Mouse (Mus musculus) heart, postnatal 0 days (tissue): ENCODE data around the gene Slc35f1.

Experiments
- CTCF ChIP-seq: IDR thresholded peaks from 2 replicates; pipeline ENCODE4 v1.5.1; 2016; ENCODE audit warnings: antibody characterized with exemption, control low read depth, low read depth
- EP300 ChIP-seq: IDR thresholded peaks from 2 replicates; pipeline ENCODE4 v1.6.1; 2016; ENCODE audit warnings: antibody characterized with exemption, low read depth

DNA sequence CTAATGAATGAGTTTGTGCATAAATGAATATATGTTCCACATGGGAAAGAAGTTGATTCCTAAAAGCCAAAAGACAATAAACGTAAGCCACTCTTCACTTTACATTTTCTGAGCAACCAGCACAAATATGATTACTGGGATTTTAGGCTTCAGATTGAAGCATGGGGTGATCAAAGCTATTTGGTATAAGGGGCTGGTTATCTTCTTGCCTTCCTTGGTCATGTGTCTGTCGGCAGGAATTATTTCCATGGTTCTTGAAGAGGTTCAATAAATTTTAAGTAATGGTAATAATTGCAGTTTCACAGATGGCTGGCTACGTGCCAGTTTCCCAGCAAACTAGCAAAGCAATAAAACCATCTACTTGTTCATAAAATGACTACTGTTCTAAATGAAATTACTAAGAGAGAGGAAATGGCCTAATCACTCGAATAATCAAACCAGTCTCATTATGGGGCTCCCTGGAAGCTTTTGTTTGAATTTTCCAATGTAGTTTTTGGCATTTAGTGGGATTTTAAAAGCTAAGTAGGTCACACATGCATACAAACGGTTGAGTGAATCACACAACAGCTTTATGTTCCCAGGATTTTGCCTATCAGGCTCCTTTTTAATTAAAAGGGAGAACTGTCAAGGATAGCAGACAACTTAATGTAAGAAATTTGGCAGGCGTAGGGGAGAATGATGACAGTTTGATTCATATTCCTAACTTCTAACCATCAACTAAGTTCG, 425.5 kb downstream of the Slc35f1 start:
- no peak for TF ChIP-seq EP300
- TF ChIP-seq CTCF = no peak
